Mouse (Mus musculus) myocyte (in vitro differentiated cells): ENCODE measurements around the gene Yjefn3. TPM values are rescaled to one million over a fixed set of nuclear protein-coding genes. Genes with fewer than 3 reads are reported as not detected.
A peak's percentile ranks its signal among the peaks of the same experiment; 100 is the strongest.

Experiments
- H3K27me3 ChIP-seq: one replicate; pipeline ENCODE4 v1.6.1; 2011; ENCODE audit not compliant: control insufficient read depth, insufficient read depth, insufficient read length
- H3K36me3 ChIP-seq: one replicate; pipeline ENCODE4 v1.6.1; 2011; ENCODE audit not compliant: control insufficient read depth, insufficient read depth
- H3K4me2 ChIP-seq: one replicate; pipeline ENCODE4 v1.6.1; 2011; ENCODE audit warnings: low read depth, control low read depth
- H3K4me3 ChIP-seq: one replicate; pipeline ENCODE4 v1.5.1; 2011; ENCODE audit warnings: mild to moderate bottlenecking, control low read depth, moderate library complexity
- H3K79me2 ChIP-seq: one replicate; pipeline ENCODE4 v1.6.1; 2011; ENCODE audit not compliant: control insufficient read depth, insufficient read depth
- H3ac ChIP-seq: one replicate; pipeline ENCODE4 v1.6.1; 2011; ENCODE audit not compliant: control insufficient read depth, insufficient read length
- CEBPB ChIP-seq: IDR thresholded peaks from 2 replicates; pipeline ENCODE4 v1.6.1; 2011; ENCODE audit warnings: mild to moderate bottlenecking, moderate library complexity; ENCODE audit not compliant: poor library complexity, insufficient read depth, severe bottlenecking
- E2F4 ChIP-seq: IDR thresholded peaks from one replicate; pipeline ENCODE4 v1.6.1; 2011; ENCODE audit warnings: mild to moderate bottlenecking, control low read depth, moderate library complexity; ENCODE audit not compliant: insufficient read depth
- MAX ChIP-seq: IDR thresholded peaks from one replicate; pipeline ENCODE4 v1.6.1; 2011; ENCODE audit warnings: low read depth, mild to moderate bottlenecking, control low read depth
- MYOD1 ChIP-seq, 3 experiments: IDR thresholded peaks; one replicate each; pipeline ENCODE4 v1.6.1; 2011; ENCODE audit warnings: control low read depth in 2 of 3, low read depth in 2 of 3, mild to moderate bottlenecking in 2 of 3, moderate library complexity in 1 of 3; ENCODE audit not compliant: insufficient read length in 2 of 3, control insufficient read depth in 1 of 3
- MYOG ChIP-seq, 3 experiments: IDR thresholded peaks; one replicate each; pipeline ENCODE4 v1.6.1; 2011; ENCODE audit warnings: control low read depth in 2 of 3, low read depth in 2 of 3, mild to moderate bottlenecking in 2 of 3; ENCODE audit not compliant: insufficient read length in 2 of 3, control insufficient read depth in 1 of 3, insufficient read depth in 1 of 3
- POLR2A ChIP-seq: IDR thresholded peaks from one replicate; pipeline ENCODE4 v1.6.1; 2011; ENCODE audit warnings: low read depth, mild to moderate bottlenecking, control low read depth, moderate library complexity; ENCODE audit not compliant: insufficient read length
- POLR2AphosphoS2 ChIP-seq: IDR thresholded peaks from one replicate; pipeline ENCODE4 v1.6.1; 2011; ENCODE audit warnings: low read depth, control low read depth; ENCODE audit not compliant: insufficient read length
- REST ChIP-seq: IDR thresholded peaks from one replicate; pipeline ENCODE4 v1.6.1; 2011; ENCODE audit warnings: mild to moderate bottlenecking, control low read depth, moderate library complexity; ENCODE audit not compliant: insufficient read depth, insufficient read length
- SRF ChIP-seq: IDR thresholded peaks from one replicate; pipeline ENCODE4 v1.6.1; 2011; ENCODE audit warnings: low read depth; ENCODE audit not compliant: control insufficient read depth, insufficient read length
- TCF12 ChIP-seq: IDR thresholded peaks from one replicate; pipeline ENCODE4 v1.6.1; 2011; ENCODE audit warnings: mild to moderate bottlenecking, control low read depth; ENCODE audit not compliant: poor library complexity, insufficient read depth, severe bottlenecking
- TCF3 ChIP-seq: IDR thresholded peaks from one replicate; pipeline ENCODE4 v1.6.1; 2011; ENCODE audit warnings: low read depth, control low read depth; ENCODE audit not compliant: insufficient read length
- USF1 ChIP-seq: IDR thresholded peaks from one replicate; pipeline ENCODE4 v1.6.1; 2011; ENCODE audit warnings: low read depth, mild to moderate bottlenecking, control low read depth, moderate library complexity
- polyA plus RNA-seq: library from polyadenylated mRNA; unstranded; fragments of >200 nt; fragmentation: generic; extraction: Trizol; gene quantifications from one replicate; pipeline ENCODE4 v1.2.1, GENCODE M21; 2012; ENCODE audit warnings: missing spikeins

Gene Yjefn3
- polyA plus RNA-seq, 1 experiment: 19.0 TPM

DNA sequence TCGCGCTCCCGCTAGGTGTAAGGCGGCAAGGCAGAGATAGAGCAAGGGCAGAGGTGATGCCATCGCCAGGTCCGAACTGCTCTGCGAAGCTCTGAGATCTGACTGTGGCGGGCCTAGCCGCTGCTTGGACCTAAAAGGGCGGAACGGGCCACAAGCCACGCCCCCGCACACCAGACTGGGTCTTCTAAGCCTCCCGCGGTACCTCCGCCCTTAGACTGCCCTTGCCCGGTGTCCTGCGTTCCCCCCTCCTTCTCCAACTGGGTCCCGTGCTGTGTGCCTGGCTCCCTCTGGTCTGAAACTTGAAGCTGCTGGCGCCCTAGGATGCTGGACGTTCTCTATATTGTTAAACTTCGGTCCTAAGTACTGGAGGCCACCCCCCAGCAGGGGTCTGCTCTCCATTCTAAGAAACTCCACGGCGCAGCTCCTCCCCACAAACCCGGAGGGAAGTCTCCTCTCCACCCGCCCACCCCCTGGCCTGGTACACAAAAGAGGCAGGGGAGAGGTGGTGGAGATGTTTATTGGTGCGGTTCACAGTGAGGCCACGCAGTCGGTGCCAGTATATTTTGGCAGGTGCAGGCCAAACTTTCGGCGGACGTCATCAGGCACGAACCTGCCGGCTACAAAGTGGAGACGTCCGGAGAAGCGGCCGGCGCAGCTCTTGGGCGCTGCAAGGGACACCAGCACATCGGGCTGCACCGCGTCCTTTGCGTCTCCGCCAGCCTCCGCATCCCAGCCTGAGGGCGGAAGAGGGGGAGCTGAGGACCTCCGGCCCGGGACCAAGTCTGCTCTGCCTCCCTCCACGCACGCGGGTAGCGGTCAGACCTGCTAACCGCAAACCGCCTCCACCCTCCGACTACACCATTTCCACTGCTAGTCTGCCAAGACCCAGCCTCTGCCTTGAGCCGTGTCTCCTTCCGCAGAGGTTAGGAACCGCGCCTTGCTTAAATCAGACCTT lies 14.9 kb downstream of the Yjefn3 start, which contains the start of gene Cilp2:
Gene Cilp2 (minus strand): TSS at position 399 of the 955 bp plus-strand sequence.
- Histone ChIP-seq H3K27me3 (peaks cover 5% of the 10 kb centered on the region), H3K36me3 (no peaks in the 10 kb centered on the region), H3K4me3 (no peak within 1 kb of the TSS), H3K79me2 (no peaks in the 10 kb centered on the region), H3K4me2 (peak within 1 kb of the TSS; percentile 30), H3ac (no peak within 1 kb of the TSS)
- TF ChIP-seq TCF3 (no peak), TCF12 (no peak), POLR2AphosphoS2 (peak; percentile 45), USF1 (no peak), MYOD1 (IDR thresholded peaks at IDR 0.05; ENCODE audit: control insufficient read depth in 1 of 3, insufficient read length in 2 of 3, low read depth in 2 of 3) (no peak)

DNA sequence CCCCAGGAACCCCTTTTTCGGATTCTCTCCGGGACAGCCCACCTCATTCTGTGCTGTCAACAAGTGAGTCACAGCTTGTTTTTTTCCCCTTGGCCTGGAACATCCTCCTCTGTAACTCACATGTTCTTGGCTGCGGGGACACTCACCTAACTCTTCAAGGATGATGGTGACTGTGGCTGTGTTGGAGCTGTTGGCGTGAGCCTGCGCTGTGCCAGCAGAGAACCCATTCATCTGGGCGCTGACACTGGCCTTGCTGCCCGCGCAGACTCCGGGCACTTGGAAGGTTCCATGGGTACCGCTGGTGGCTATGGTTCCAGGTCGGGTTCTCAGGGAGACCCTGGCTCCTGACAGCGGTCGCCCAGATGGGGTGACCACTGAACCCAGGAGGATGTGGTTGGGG lies 18.4 kb downstream of the Yjefn3 start:
- TF ChIP-seq POLR2A (no peak), SRF (no peak)
- H3ac ChIP-seq: no peak overlapping the region
- no peak overlapping the region for H3K4me2 ChIP-seq
- no peak overlapping the region for H3K4me3 ChIP-seq
- H3K36me3 ChIP-seq: no peaks in the 10 kb centered on the region
- no peaks in the 10 kb centered on the region for H3K79me2 ChIP-seq
- peaks cover 5% of the 10 kb centered on the region for H3K27me3 ChIP-seq

DNA sequence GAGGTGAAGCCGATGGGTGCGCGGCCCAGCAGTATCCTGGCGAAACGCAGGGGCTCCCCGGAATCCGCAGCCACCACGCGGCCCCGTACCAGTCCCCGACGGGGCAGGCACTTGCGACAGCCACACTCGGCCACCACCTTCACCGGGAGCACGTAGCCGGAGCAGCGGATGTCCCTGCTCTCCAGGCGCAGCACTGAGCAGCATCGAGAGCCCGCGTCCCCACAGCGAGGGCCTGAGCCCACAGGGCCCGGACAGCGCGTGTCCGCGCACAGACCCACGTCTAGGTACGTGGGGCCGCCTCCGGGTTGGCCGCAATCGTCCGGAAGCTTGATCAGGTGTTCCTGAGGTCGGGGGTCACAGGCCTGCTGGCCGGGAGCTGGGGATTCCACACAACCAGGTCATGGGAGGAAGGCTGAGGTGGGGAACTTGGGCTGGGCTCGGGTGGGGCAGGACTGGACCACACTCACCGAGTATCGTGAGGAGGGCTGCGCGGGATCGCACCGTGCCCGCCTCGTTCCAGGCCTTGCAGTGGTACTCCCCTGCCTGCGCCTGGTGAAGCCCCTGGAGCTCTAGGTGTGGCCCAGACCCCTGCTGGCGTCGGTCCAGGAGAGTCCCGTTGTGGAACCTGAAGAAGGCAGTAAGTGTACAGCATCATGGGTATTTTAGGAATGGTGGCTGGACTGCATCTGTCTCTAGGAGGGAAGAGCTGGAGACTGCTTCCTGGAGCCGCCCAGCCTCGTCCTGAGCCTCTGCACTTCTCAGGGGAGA lies 19.5 kb downstream of the Yjefn3 start:
- Histone ChIP-seq H3K79me2 (no peaks in the 10 kb centered on the region), H3ac (no peak overlapping the region), H3K4me3 (no peak overlapping the region), H3K27me3 (peaks cover 4% of the 10 kb centered on the region), H3K4me2 (no peak overlapping the region), H3K36me3 (no peaks in the 10 kb centered on the region)
- TF ChIP-seq USF1: no peak
- TF ChIP-seq MYOD1 (IDR thresholded peaks at IDR 0.05; ENCODE audit: control insufficient read depth in 1 of 3, insufficient read length in 2 of 3, low read depth in 2 of 3): no peak
- no peak for TF ChIP-seq SRF
- TF ChIP-seq E2F4: no peak
- TF ChIP-seq POLR2AphosphoS2: no peak
- no peak for TF ChIP-seq MYOG (IDR thresholded peaks at IDR 0.05; ENCODE audit: control insufficient read depth in 1 of 3, insufficient read depth in 1 of 3, insufficient read length in 2 of 3, low read depth in 2 of 3)
- TF ChIP-seq POLR2A: no peak
- no peak for TF ChIP-seq REST
- TF ChIP-seq TCF12: no peak
- no peak for TF ChIP-seq MAX
- TF ChIP-seq TCF3: no peak
- no peak for TF ChIP-seq CEBPB

DNA sequence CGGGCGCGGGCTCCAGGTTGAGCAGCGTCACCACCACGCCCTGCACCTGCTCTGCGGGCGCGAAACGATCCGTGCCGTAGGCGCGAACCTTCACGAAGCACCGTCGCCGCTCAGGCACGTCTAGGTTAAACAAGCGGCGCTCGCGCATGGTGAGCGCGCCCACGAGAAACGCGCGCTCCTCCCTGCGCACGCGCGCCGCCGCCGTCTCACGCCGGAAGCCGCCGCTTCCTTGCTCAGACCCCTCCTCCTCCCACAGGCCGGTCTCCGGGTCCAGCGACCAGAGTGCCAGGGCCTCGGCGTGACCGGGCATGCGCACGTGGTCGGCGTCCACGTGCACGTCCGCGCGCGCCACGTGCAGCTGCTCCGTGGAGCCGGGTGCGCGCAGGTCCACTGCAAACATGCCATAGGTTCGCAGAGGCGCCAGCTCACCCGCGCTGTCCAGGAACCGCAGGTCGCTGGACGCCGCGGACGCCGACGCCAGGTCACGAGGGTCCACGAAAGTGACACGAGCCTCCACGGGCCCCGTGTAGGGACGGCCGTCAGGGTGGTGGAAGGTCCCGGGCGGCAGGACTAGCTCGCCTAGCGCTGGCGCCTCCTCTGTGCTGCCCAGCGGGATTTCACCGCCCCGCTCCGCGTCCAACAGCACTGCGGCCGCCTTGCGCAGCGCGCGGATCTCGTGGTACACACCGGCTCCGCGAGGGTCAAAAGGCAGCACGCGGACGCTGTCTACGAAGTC lies 20.3 kb downstream of the Yjefn3 start:
- H3K27me3 ChIP-seq: no peaks in the 10 kb centered on the region
- no peak overlapping the region for H3ac ChIP-seq
- no peak for TF ChIP-seq MAX
- peak in 1 of 3 experiments; percentile 3 for TF ChIP-seq MYOG (IDR thresholded peaks at IDR 0.05; ENCODE audit: control insufficient read depth in 1 of 3, insufficient read depth in 1 of 3, insufficient read length in 2 of 3, low read depth in 2 of 3)
- no peak overlapping the region for H3K4me3 ChIP-seq
- no peaks in the 10 kb centered on the region for H3K36me3 ChIP-seq
- H3K79me2 ChIP-seq: no peaks in the 10 kb centered on the region
- H3K4me2 ChIP-seq: no peak overlapping the region
